Mouse (Mus musculus) E14TG2a.4 (cell line): Measurements from ENCODE around the gene Arl15.

Experiments
- CTCF ChIP-seq: conservative IDR thresholded peaks from 2 replicates; pipeline ENCODE4 v1.5.1; 2014; ENCODE audit warnings: low read length
- POU5F1 ChIP-seq: IDR thresholded peaks from 2 replicates; pipeline ENCODE4 v1.6.1; 2014; ENCODE audit warnings: low read length, borderline replicate concordance

DNA sequence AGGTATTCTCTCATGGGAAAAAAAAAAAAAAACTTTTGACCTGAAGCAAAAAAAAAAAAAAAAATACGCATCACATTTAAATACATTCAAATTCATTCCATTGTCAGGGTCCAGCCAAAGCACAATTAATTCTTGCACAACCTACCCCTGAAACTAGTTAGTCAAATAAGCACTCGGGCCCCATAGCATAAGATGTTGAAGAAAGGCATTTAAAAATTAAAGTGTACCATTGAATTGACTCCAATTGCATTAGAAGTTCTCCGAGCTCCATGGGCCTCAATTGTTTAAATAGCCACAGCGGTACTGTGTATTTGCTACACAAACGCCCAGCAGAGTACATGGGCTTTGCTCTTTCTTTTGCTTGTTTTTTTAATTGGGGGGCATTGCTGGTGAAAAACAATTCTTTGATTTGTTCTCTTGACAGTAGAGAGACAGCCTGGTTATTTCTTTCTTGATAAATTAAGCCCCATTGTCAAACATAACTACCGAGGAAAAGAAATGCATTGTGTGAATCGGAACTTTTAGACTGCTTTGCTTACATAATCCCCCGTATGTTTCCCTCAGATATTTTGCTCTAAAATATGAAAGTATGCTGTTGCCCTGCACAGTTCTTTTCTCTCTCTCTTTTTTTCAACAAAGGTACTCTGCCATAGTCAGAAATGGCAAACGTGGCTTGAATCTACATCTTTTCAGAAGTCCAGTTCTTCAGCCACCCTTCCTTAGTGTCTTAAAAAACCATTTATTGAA, 201.4 kb downstream of the Arl15 start:
- no peak for TF ChIP-seq CTCF
- TF ChIP-seq POU5F1 = no peak
